Mouse (Mus musculus): ENCODE measurements at regions not wholly inside any gene's neighbourhood (a gene's known extent, or its start where the extent isn't known, plus 50 kb on each side); places are given as distances from the start of the nearest gene placed in this dataset.

- H3K4me2 ChIP-seq = no peak overlapping the region
- no peak for ATAC-seq (replicated peaks; ENCODE audit: insufficient number of reproducible peaks, low FRiP score, low TSS enrichment)
- WGBS (ENCODE audit: insufficient replicate concordance) = 63% methylated on average over 4 of the region's 4 CpGs
Measured at GRCm38 (mm10) chr6:53233777-53234176, 53.3 kb upstream of the Creb5 start.

GRCm38 (mm10) chr6:53232616-53233015, 54.5 kb upstream of the Creb5 start:
- no peak for ATAC-seq (replicated peaks; ENCODE audit: insufficient number of reproducible peaks, low FRiP score, low TSS enrichment)
- no peak overlapping the region for H3K4me2 ChIP-seq

More at GRCm38 (mm10) chr6:53233777-53234176, 53.3 kb upstream of the Creb5 start:
- Histone ChIP-seq H3K36me3 (ENCODE audit: control insufficient read depth, insufficient read depth, low read length) (no peaks in the 10 kb centered on the region), H3K4me3 (ENCODE audit: low read depth, low read length) (no peak overlapping the region), H3K27me3 (ENCODE audit: control insufficient read depth, insufficient read depth, low read length) (no peaks in the 10 kb centered on the region), H3K27ac (ENCODE audit: low read depth, low read length) (no peak overlapping the region), H3K9me3 (replicated peaks; ENCODE audit: control insufficient read depth, low read length) (no peaks in the 10 kb centered on the region), H3K9ac (ENCODE audit: low read depth, low read length) (no peak overlapping the region), H3K4me1 (ENCODE audit: control insufficient read depth, insufficient read depth, low read length) (no peaks in the 10 kb centered on the region)

GRCm38 (mm10) chr6:53229350-53229749, 57.7 kb upstream of the Creb5 start:
- no peak overlapping the region for H3K4me2 ChIP-seq
- no peaks in the 10 kb centered on the region for H3K9me3 ChIP-seq (replicated peaks; ENCODE audit: control insufficient read depth, low read length)
- no peaks in the 10 kb centered on the region for H3K36me3 ChIP-seq (ENCODE audit: control insufficient read depth, insufficient read depth, low read length)
- H3K27ac ChIP-seq (ENCODE audit: low read depth, low read length) = no peak overlapping the region
- no peaks in the 10 kb centered on the region for H3K4me1 ChIP-seq (ENCODE audit: control insufficient read depth, insufficient read depth, low read length)
- H3K27me3 ChIP-seq (ENCODE audit: control insufficient read depth, insufficient read depth, low read length) = no peaks in the 10 kb centered on the region
- H3K9ac ChIP-seq (ENCODE audit: low read depth, low read length) = no peak overlapping the region
- no peak for ATAC-seq (replicated peaks; ENCODE audit: insufficient number of reproducible peaks, low FRiP score, low TSS enrichment)
- WGBS (ENCODE audit: insufficient replicate concordance) = 58% methylated on average over 6 of the region's 6 CpGs
- no peak overlapping the region for H3K4me3 ChIP-seq (ENCODE audit: low read depth, low read length)

More at GRCm38 (mm10) chr6:53232616-53233015, 54.5 kb upstream of the Creb5 start:
- Histone ChIP-seq H3K36me3 (ENCODE audit: control insufficient read depth, insufficient read depth, low read length) (no peaks in the 10 kb centered on the region), H3K27me3 (ENCODE audit: control insufficient read depth, insufficient read depth, low read length) (no peaks in the 10 kb centered on the region), H3K9me3 (replicated peaks; ENCODE audit: control insufficient read depth, low read length) (no peaks in the 10 kb centered on the region), H3K9ac (ENCODE audit: low read depth, low read length) (no peak overlapping the region), H3K27ac (ENCODE audit: low read depth, low read length) (no peak overlapping the region), H3K4me1 (ENCODE audit: control insufficient read depth, insufficient read depth, low read length) (no peaks in the 10 kb centered on the region), H3K4me3 (ENCODE audit: low read depth, low read length) (no peak overlapping the region)
- WGBS (ENCODE audit: insufficient replicate concordance) = 80% methylated on average over 5 of the region's 5 CpGs

- Histone ChIP-seq H3K4me2 (no peak overlapping the region), H3K27ac (ENCODE audit: low read depth, low read length) (no peak overlapping the region), H3K4me1 (ENCODE audit: control insufficient read depth, insufficient read depth, low read length) (no peaks in the 10 kb centered on the region), H3K9ac (ENCODE audit: low read depth, low read length) (no peak overlapping the region), H3K36me3 (ENCODE audit: control insufficient read depth, insufficient read depth, low read length) (no peaks in the 10 kb centered on the region), H3K4me3 (ENCODE audit: low read depth, low read length) (no peak overlapping the region), H3K27me3 (ENCODE audit: control insufficient read depth, insufficient read depth, low read length) (no peaks in the 10 kb centered on the region), H3K9me3 (replicated peaks; ENCODE audit: control insufficient read depth, low read length) (no peaks in the 10 kb centered on the region)
- 54% methylated on average over 8 of the region's 8 CpGs for WGBS (ENCODE audit: insufficient replicate concordance)
- no peak for ATAC-seq (replicated peaks; ENCODE audit: insufficient number of reproducible peaks, low FRiP score, low TSS enrichment)
Measured at GRCm38 (mm10) chr6:53222104-53222503, 65.0 kb upstream of the Creb5 start.

- no peaks in the 10 kb centered on the region for H3K36me3 ChIP-seq (ENCODE audit: control insufficient read depth, insufficient read depth, low read length)
- ATAC-seq (replicated peaks; ENCODE audit: insufficient number of reproducible peaks, low FRiP score, low TSS enrichment) = no peak
- H3K9ac ChIP-seq (ENCODE audit: low read depth, low read length) = no peak overlapping the region
- H3K4me3 ChIP-seq (ENCODE audit: low read depth, low read length) = no peak overlapping the region
- H3K27me3 ChIP-seq (ENCODE audit: control insufficient read depth, insufficient read depth, low read length) = no peaks in the 10 kb centered on the region
- H3K9me3 ChIP-seq (replicated peaks; ENCODE audit: control insufficient read depth, low read length) = no peaks in the 10 kb centered on the region
- WGBS (ENCODE audit: insufficient replicate concordance) = 76% methylated on average over 4 of the region's 4 CpGs
- H3K4me1 ChIP-seq (ENCODE audit: control insufficient read depth, insufficient read depth, low read length) = no peaks in the 10 kb centered on the region
- H3K4me2 ChIP-seq = no peak overlapping the region
- H3K27ac ChIP-seq (ENCODE audit: low read depth, low read length) = no peak overlapping the region
Measured at GRCm38 (mm10) chr6:53221668-53222005, 65.4 kb upstream of the Creb5 start.

- H3K9ac ChIP-seq (ENCODE audit: low read depth, low read length) = no peak overlapping the region
- no peak overlapping the region for H3K4me2 ChIP-seq
- H3K27me3 ChIP-seq (ENCODE audit: control insufficient read depth, insufficient read depth, low read length) = no peaks in the 10 kb centered on the region
- no peaks in the 10 kb centered on the region for H3K36me3 ChIP-seq (ENCODE audit: control insufficient read depth, insufficient read depth, low read length)
- H3K4me3 ChIP-seq (ENCODE audit: low read depth, low read length) = no peak overlapping the region
- H3K4me1 ChIP-seq (ENCODE audit: control insufficient read depth, insufficient read depth, low read length) = no peaks in the 10 kb centered on the region
- no peak for ATAC-seq (replicated peaks; ENCODE audit: insufficient number of reproducible peaks, low FRiP score, low TSS enrichment)
- H3K27ac ChIP-seq (ENCODE audit: low read depth, low read length) = no peak overlapping the region
- H3K9me3 ChIP-seq (replicated peaks; ENCODE audit: control insufficient read depth, low read length) = no peaks in the 10 kb centered on the region
- WGBS (ENCODE audit: insufficient replicate concordance) = 78% methylated on average over 18 of the region's 18 CpGs
Measured at GRCm38 (mm10) chr6:53220784-53221667, 66.0 kb upstream of the Creb5 start.

- Histone ChIP-seq H3K27ac (ENCODE audit: low read depth, low read length) (no peak overlapping the region), H3K4me2 (no peak overlapping the region), H3K4me3 (ENCODE audit: low read depth, low read length) (no peak overlapping the region), H3K36me3 (ENCODE audit: control insufficient read depth, insufficient read depth, low read length) (no peaks in the 10 kb centered on the region), H3K9ac (ENCODE audit: low read depth, low read length) (no peak overlapping the region), H3K27me3 (ENCODE audit: control insufficient read depth, insufficient read depth, low read length) (no peaks in the 10 kb centered on the region), H3K4me1 (ENCODE audit: control insufficient read depth, insufficient read depth, low read length) (no peaks in the 10 kb centered on the region), H3K9me3 (replicated peaks; ENCODE audit: control insufficient read depth, low read length) (no peaks in the 10 kb centered on the region)
- ATAC-seq (replicated peaks; ENCODE audit: insufficient number of reproducible peaks, low FRiP score, low TSS enrichment) = no peak
- WGBS (ENCODE audit: insufficient replicate concordance) = 76% methylated on average over 10 of the region's 10 CpGs
Measured at GRCm38 (mm10) chr6:53218871-53219286, 68.2 kb upstream of the Creb5 start.

GRCm38 (mm10) chr6:53217234-53218015, 69.6 kb upstream of the Creb5 start:
- 50% methylated on average over 10 of the region's 10 CpGs for WGBS (ENCODE audit: insufficient replicate concordance)
- no peaks in the 10 kb centered on the region for H3K27me3 ChIP-seq (ENCODE audit: control insufficient read depth, insufficient read depth, low read length)
- no peak overlapping the region for H3K4me2 ChIP-seq
- no peak for ATAC-seq (replicated peaks; ENCODE audit: insufficient number of reproducible peaks, low FRiP score, low TSS enrichment)
- H3K9me3 ChIP-seq (replicated peaks; ENCODE audit: control insufficient read depth, low read length) = no peaks in the 10 kb centered on the region
- no peaks in the 10 kb centered on the region for H3K4me1 ChIP-seq (ENCODE audit: control insufficient read depth, insufficient read depth, low read length)
- no peak overlapping the region for H3K27ac ChIP-seq (ENCODE audit: low read depth, low read length)
- H3K4me3 ChIP-seq (ENCODE audit: low read depth, low read length) = no peak overlapping the region
- H3K36me3 ChIP-seq (ENCODE audit: control insufficient read depth, insufficient read depth, low read length) = no peaks in the 10 kb centered on the region
- H3K9ac ChIP-seq (ENCODE audit: low read depth, low read length) = no peak overlapping the region
